Mouse (Mus musculus) MEL (cell line): Measurements from ENCODE around the gene Micu1. TPM values are rescaled to one million over a fixed set of nuclear protein-coding genes. Genes with fewer than 3 reads are reported as not detected.

ENCODE experiments used
- DNase-seq: peaks from one replicate; pipeline ENCODE4 v3.0.0; 2011; ENCODE audit warnings: low read depth, low spot score
- H3K27ac ChIP-seq: 2 replicates; pipeline ENCODE4 v1.5.1; 2012; ENCODE audit warnings: low read depth, mild to moderate bottlenecking, control low read depth, low read length, moderate library complexity; ENCODE audit not compliant: control insufficient read depth
- H3K27me3 ChIP-seq, 2 experiments: fragments of 150-350 bp in 1 of 2; sonication (generic) in 1 of 2; 2 replicates each; pipeline ENCODE4 v1.6.1; 2012; ENCODE audit warnings: low read length in 2 of 2, mild to moderate bottlenecking in 2 of 2, improper control_type of control experiment in 1 of 2, moderate library complexity in 1 of 2; ENCODE audit not compliant: insufficient read depth in 2 of 2, control insufficient read depth in 1 of 2
- H3K36me3 ChIP-seq, 2 experiments: 2 replicates each; pipeline ENCODE4 v1.6.1; 2012 to 2014; ENCODE audit warnings: low read length in 2 of 2, improper control_type of control experiment in 1 of 2, inconsistent platforms in 1 of 2, mild to moderate bottlenecking in 1 of 2; ENCODE audit not compliant: insufficient read depth in 2 of 2, control insufficient read depth in 1 of 2
- H3K4me1 ChIP-seq, 2 experiments: fragments of 150-350 bp in 1 of 2; sonication (generic) in 1 of 2; 2 replicates each; pipeline ENCODE4 v1.6.1; 2012; ENCODE audit warnings: low read length in 2 of 2, improper control_type of control experiment in 1 of 2, mild to moderate bottlenecking in 1 of 2; ENCODE audit not compliant: insufficient read depth in 2 of 2, control insufficient read depth in 1 of 2
- H3K4me3 ChIP-seq, 2 experiments: fragments of 150-350 bp in 1 of 2; sonication (generic) in 1 of 2; 2 replicates each; pipeline ENCODE4 v1.5.1; 2012; ENCODE audit warnings: low read depth in 2 of 2, low read length in 2 of 2, mild to moderate bottlenecking in 2 of 2, moderate library complexity in 2 of 2, control low read depth in 1 of 2, improper control_type of control experiment in 1 of 2; ENCODE audit not compliant: control insufficient read depth in 1 of 2, insufficient read depth in 1 of 2
- H3K79me2 ChIP-seq: 2 replicates; pipeline ENCODE4 v1.6.1; 2012; ENCODE audit warnings: mild to moderate bottlenecking, low read length, moderate library complexity; ENCODE audit not compliant: control insufficient read depth, poor library complexity, insufficient read depth
- H3K9ac ChIP-seq: 2 replicates; pipeline ENCODE4 v1.6.1; 2012; ENCODE audit warnings: low read depth, mild to moderate bottlenecking, control low read depth, low read length, moderate library complexity; ENCODE audit not compliant: control insufficient read depth, poor library complexity, severe bottlenecking
- H3K9me3 ChIP-seq: fragments of 150-350 bp; sonication (generic); replicated peaks from 2 replicates; pipeline ENCODE4 v1.6.1; 2012; ENCODE audit warnings: mild to moderate bottlenecking, low read length, improper control_type of control experiment, moderate library complexity; ENCODE audit not compliant: insufficient read depth
- CHD1 ChIP-seq: IDR thresholded peaks from 2 replicates; pipeline ENCODE4 v1.6.1; 2012; ENCODE audit warnings: low read depth, mild to moderate bottlenecking, inconsistent platforms, low read length, improper control_type of control experiment
- CHD2 ChIP-seq: IDR thresholded peaks from 2 replicates; pipeline ENCODE4 v1.6.1; 2011; ENCODE audit warnings: low read length, improper control_type of control experiment
- CTCF ChIP-seq, 3 experiments: IDR thresholded peaks in 2 of 3; conservative IDR thresholded peaks in 1 of 3; 2 replicates each; pipeline ENCODE4 v1.5.1; 2011 to 2012; ENCODE audit warnings: low read length in 3 of 3, low read depth in 2 of 3, mild to moderate bottlenecking in 2 of 3, improper control_type of control experiment in 1 of 3, inconsistent platforms in 1 of 3, mixed read lengths in 1 of 3, moderate library complexity in 1 of 3; ENCODE audit not compliant: control insufficient read depth in 1 of 3, insufficient read depth in 1 of 3, poor library complexity in 1 of 3, severe bottlenecking in 1 of 3
- E2F4 ChIP-seq: IDR thresholded peaks from 2 replicates; pipeline ENCODE4 v1.6.1; 2011; ENCODE audit warnings: low read depth, low read length, improper control_type of control experiment, borderline replicate concordance
- ELF1 ChIP-seq: IDR thresholded peaks from 2 replicates; pipeline ENCODE4 v1.6.1; 2014; ENCODE audit warnings: low read depth, mild to moderate bottlenecking, inconsistent platforms, low read length, improper control_type of control experiment, moderate library complexity
- ETS1 ChIP-seq: IDR thresholded peaks from 2 replicates; pipeline ENCODE4 v1.6.1; 2012; ENCODE audit warnings: low read depth, mild to moderate bottlenecking, inconsistent platforms, low read length, improper control_type of control experiment, moderate library complexity
- GATA1 ChIP-seq: IDR thresholded peaks from 2 replicates; pipeline ENCODE4 v1.6.1; 2011; ENCODE audit warnings: low read depth, low read length, improper control_type of control experiment
- HCFC1 ChIP-seq: IDR thresholded peaks from 2 replicates; pipeline ENCODE4 v1.6.1; 2012; ENCODE audit warnings: low read depth, mild to moderate bottlenecking, inconsistent platforms, low read length, improper control_type of control experiment, moderate library complexity
- MAFK ChIP-seq: IDR thresholded peaks from 2 replicates; pipeline ENCODE4 v1.6.1; 2011; ENCODE audit warnings: low read depth, mild to moderate bottlenecking, low read length, improper control_type of control experiment, borderline replicate concordance
- MAX ChIP-seq: IDR thresholded peaks from 2 replicates; pipeline ENCODE4 v1.6.1; 2011; ENCODE audit warnings: low read length, improper control_type of control experiment
- MAZ ChIP-seq: IDR thresholded peaks from 2 replicates; pipeline ENCODE4 v1.6.1; 2012; ENCODE audit warnings: low read depth, mild to moderate bottlenecking, inconsistent platforms, low read length, improper control_type of control experiment
- MEF2A ChIP-seq: IDR thresholded peaks from 2 replicates; pipeline ENCODE4 v1.6.1; 2014; ENCODE audit warnings: low read depth, mild to moderate bottlenecking, inconsistent platforms, low read length, improper control_type of control experiment; ENCODE audit not compliant: poor library complexity, insufficient replicate concordance, severe bottlenecking; ENCODE audit errors: extremely low read depth
- NRF1 ChIP-seq: IDR thresholded peaks from 2 replicates; pipeline ENCODE4 v1.6.1; 2014; ENCODE audit warnings: low read depth, mild to moderate bottlenecking, inconsistent platforms, low read length, improper control_type of control experiment, moderate library complexity; ENCODE audit not compliant: poor library complexity, insufficient read depth, severe bottlenecking
- POLR2AphosphoS2 ChIP-seq: IDR thresholded peaks from 2 replicates; pipeline ENCODE4 v1.6.1; 2011; ENCODE audit warnings: low read length, improper control_type of control experiment
- POLR2AphosphoS5 ChIP-seq: IDR thresholded peaks from 2 replicates; pipeline ENCODE4 v1.6.1; 2012; ENCODE audit warnings: low read depth, borderline replicate concordance, mild to moderate bottlenecking, inconsistent platforms, low read length, moderate library complexity, mixed read lengths
- RAD21 ChIP-seq: IDR thresholded peaks from 2 replicates; pipeline ENCODE4 v1.6.1; 2011; ENCODE audit warnings: mild to moderate bottlenecking, low read depth, low read length, improper control_type of control experiment
- TAL1 ChIP-seq: IDR thresholded peaks from 2 replicates; pipeline ENCODE4 v1.6.1; 2012; ENCODE audit warnings: mild to moderate bottlenecking, inconsistent platforms, low read length, moderate library complexity, mixed read lengths
- TCF12 ChIP-seq: IDR thresholded peaks from 2 replicates; pipeline ENCODE4 v1.6.1; 2014; ENCODE audit warnings: low read depth, mild to moderate bottlenecking, inconsistent platforms, low read length, improper control_type of control experiment, moderate library complexity
- UBTF ChIP-seq: IDR thresholded peaks from 2 replicates; pipeline ENCODE4 v1.6.1; 2012; ENCODE audit warnings: low read depth, mild to moderate bottlenecking, inconsistent platforms, low read length, improper control_type of control experiment, moderate library complexity, borderline replicate concordance; ENCODE audit not compliant: insufficient read depth
- ZC3H11A ChIP-seq: IDR thresholded peaks from 2 replicates; pipeline ENCODE4 v1.6.1; 2012; ENCODE audit warnings: low read depth, mild to moderate bottlenecking, inconsistent platforms, low read length, improper control_type of control experiment
- ZMIZ1 ChIP-seq: IDR thresholded peaks from 2 replicates; pipeline ENCODE4 v1.6.1; 2012; ENCODE audit warnings: low read depth, mild to moderate bottlenecking, inconsistent platforms, low read length, improper control_type of control experiment, moderate library complexity
- ZNF384 ChIP-seq: IDR thresholded peaks from 2 replicates; pipeline ENCODE4 v1.6.1; 2012; ENCODE audit warnings: low read depth, mild to moderate bottlenecking, inconsistent platforms, low read length, improper control_type of control experiment
- polyA plus RNA-seq, 2 experiments: library from polyadenylated mRNA; stranded (reverse) in 1 of 2; unstranded in 1 of 2; fragments of >175 nt in 1 of 2; fragments of >200 nt in 1 of 2; gene quantifications; 2 replicates each; pipeline versions ENCODE4 v1.2.1 to v1.2.4; 2012; ENCODE audit warnings: low replicate concordance in 2 of 2, low read depth in 1 of 2; ENCODE audit not compliant: insufficient read length in 2 of 2, insufficient read depth in 1 of 2, missing spikeins in 1 of 2
- total RNA-seq: library from RNA; depleted of rRNA; stranded (reverse); fragments of 300-350 nt; gene quantifications from 2 replicates; pipeline ENCODE4 v1.2.3, GENCODE M21; 2012

Gene Micu1
- total and polyA plus RNA-seq, 3 experiments = 18.0 to 26.8 TPM; not detected in 1

GRCm38 (mm10) chr10:59889339-59889738, 187.1 kb downstream of the Micu1 start:
- H3K9me3 ChIP-seq = no peaks in the 10 kb centered on the region
- H3K27me3 ChIP-seq = no peaks in the 10 kb centered on the region
- H3K27ac ChIP-seq = no peak overlapping the region
- H3K4me1 ChIP-seq = peaks cover 10 to 20% of the 10 kb centered on the region in 2 experiments
- no peak overlapping the region for H3K9ac ChIP-seq
- TF ChIP-seq TCF12 = no peak
- no peak for TF ChIP-seq ZNF384
- TF ChIP-seq E2F4 = no peak
- TF ChIP-seq POLR2AphosphoS2 = no peak
- TF ChIP-seq NRF1 = no peak
- no peak for TF ChIP-seq UBTF
- TF ChIP-seq CTCF (IDR thresholded peaks at IDR 0.05 in 2 of 3, conservative IDR thresholded peaks at IDR 0.05 in 1 of 3; ENCODE audit: control insufficient read depth in 1 of 3, insufficient read depth in 1 of 3, low read depth in 2 of 3, low read length in 3 of 3, poor library complexity in 1 of 3, severe bottlenecking in 1 of 3) = no peak
- no peak for TF ChIP-seq MAFK
- no peak for TF ChIP-seq MAZ
- TF ChIP-seq CHD2 = no peak
- TF ChIP-seq ELF1 = no peak
- peaks cover 14% of the 10 kb centered on the region for H3K79me2 ChIP-seq
- H3K4me3 ChIP-seq = no peak overlapping the region
- peaks cover 2 to 13% of the 10 kb centered on the region in 2 experiments; a peak in 3 of 4 replicates for H3K36me3 ChIP-seq
- no peak for DNase-seq

GRCm38 (mm10) chr10:59889953-59890751, 187.9 kb downstream of the Micu1 start:
- no peak overlapping the region for H3K9ac ChIP-seq
- H3K79me2 ChIP-seq = peaks cover 10% of the 10 kb centered on the region
- no peaks in the 10 kb centered on the region for H3K9me3 ChIP-seq
- H3K36me3 ChIP-seq = peaks cover 2 to 13% of the 10 kb centered on the region in 2 experiments; a peak in 3 of 4 replicates
- no peak overlapping the region for H3K27ac ChIP-seq
- TF ChIP-seq CHD1 = no peak
- TF ChIP-seq ETS1 = no peak
- TF ChIP-seq CHD2 = no peak
- TF ChIP-seq HCFC1 = no peak
- TF ChIP-seq POLR2AphosphoS2 = no peak
- TF ChIP-seq ELF1 = no peak
- TF ChIP-seq RAD21 = no peak
- no peak for TF ChIP-seq POLR2AphosphoS5
- TF ChIP-seq ZC3H11A = no peak
- TF ChIP-seq MEF2A = no peak
- no peak for TF ChIP-seq GATA1
- no peak for TF ChIP-seq ZMIZ1
- no peak for TF ChIP-seq TAL1
- no peak for TF ChIP-seq MAX
- no peak for TF ChIP-seq CTCF (IDR thresholded peaks at IDR 0.05 in 2 of 3, conservative IDR thresholded peaks at IDR 0.05 in 1 of 3; ENCODE audit: control insufficient read depth in 1 of 3, insufficient read depth in 1 of 3, low read depth in 2 of 3, low read length in 3 of 3, poor library complexity in 1 of 3, severe bottlenecking in 1 of 3)
- TF ChIP-seq E2F4 = no peak
- H3K4me1 ChIP-seq = peaks cover 10 to 20% of the 10 kb centered on the region in 2 experiments
- no peak for DNase-seq
- H3K27me3 ChIP-seq = no peaks in the 10 kb centered on the region
- H3K4me3 ChIP-seq = no peak overlapping the region
